Mouse (Mus musculus) CH12.LX (cell line): ENCODE data around the gene Gucy2c.
A peak's percentile ranks its signal among the peaks of the same experiment; 100 is the strongest.

Source experiments
- BHLHE40 ChIP-seq: IDR thresholded peaks from 2 replicates; pipeline ENCODE4 v1.6.1; 2011; ENCODE audit warnings: mild to moderate bottlenecking, low read depth, low read length, improper control_type of control experiment
- CHD1 ChIP-seq: IDR thresholded peaks from 2 replicates; pipeline ENCODE4 v1.6.1; 2012; ENCODE audit warnings: low read depth, low read length, improper control_type of control experiment, inconsistent platforms
- CTCF ChIP-seq, 2 experiments: IDR thresholded peaks in 1 of 2; conservative IDR thresholded peaks in 1 of 2; 2 replicates each; pipeline ENCODE4 v1.5.1; 2011 to 2012; ENCODE audit warnings: low read depth in 2 of 2, low read length in 2 of 2, improper control_type of control experiment in 1 of 2, inconsistent platforms in 1 of 2, mild to moderate bottlenecking in 1 of 2, moderate library complexity in 1 of 2
- EP300 ChIP-seq: IDR thresholded peaks from 2 replicates; pipeline ENCODE4 v1.6.1; 2011; ENCODE audit warnings: low read length, improper control_type of control experiment
- HCFC1 ChIP-seq: IDR thresholded peaks from 2 replicates; pipeline ENCODE4 v1.6.1; 2012; ENCODE audit warnings: low read depth, mild to moderate bottlenecking, inconsistent platforms, low read length, improper control_type of control experiment

DNA sequence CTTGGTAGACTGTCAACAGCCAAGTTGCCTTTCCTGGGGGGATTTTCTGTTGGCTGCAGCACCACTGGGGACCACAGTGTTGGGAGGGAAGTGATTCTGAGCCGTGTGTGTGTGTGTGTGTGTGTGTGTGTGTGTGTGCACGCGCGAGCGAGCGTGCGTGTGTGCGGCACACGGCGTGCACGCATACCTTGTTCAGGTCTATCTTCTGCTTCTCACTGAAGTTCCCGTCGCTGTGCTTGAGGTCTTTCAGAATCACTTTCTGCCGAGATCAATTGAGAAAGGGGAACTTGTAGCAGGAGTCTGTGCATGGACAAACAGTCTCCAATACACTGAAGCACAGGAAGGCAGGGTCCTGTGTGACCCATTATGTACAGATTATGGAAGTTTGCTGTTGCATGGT lies 53.4 kb downstream of the Gucy2c start:
- TF ChIP-seq EP300, result no peak
- TF ChIP-seq HCFC1, result no peak
- TF ChIP-seq CTCF (conservative IDR thresholded peaks at IDR 0.05 in 1 of 2, IDR thresholded peaks at IDR 0.05 in 1 of 2; ENCODE audit: low read depth in 2 of 2, low read length in 2 of 2), result no peak
- TF ChIP-seq CHD1, result no peak
- TF ChIP-seq BHLHE40, result peak; percentile 42; the same call in 1 of the 2 replicates
